Mouse (Mus musculus): Measurements from ENCODE around the gene 2310022A10Rik. TPM values are rescaled to one million over a fixed set of nuclear protein-coding genes. Genes with fewer than 3 reads are reported as not detected.

2310022A10Rik gene
- polyA plus RNA-seq (2014; fragmentation: Nextera tagmentation; extraction: Ambion mirVana): 22.4 and 24.5 TPM in 2 replicates

DNA sequence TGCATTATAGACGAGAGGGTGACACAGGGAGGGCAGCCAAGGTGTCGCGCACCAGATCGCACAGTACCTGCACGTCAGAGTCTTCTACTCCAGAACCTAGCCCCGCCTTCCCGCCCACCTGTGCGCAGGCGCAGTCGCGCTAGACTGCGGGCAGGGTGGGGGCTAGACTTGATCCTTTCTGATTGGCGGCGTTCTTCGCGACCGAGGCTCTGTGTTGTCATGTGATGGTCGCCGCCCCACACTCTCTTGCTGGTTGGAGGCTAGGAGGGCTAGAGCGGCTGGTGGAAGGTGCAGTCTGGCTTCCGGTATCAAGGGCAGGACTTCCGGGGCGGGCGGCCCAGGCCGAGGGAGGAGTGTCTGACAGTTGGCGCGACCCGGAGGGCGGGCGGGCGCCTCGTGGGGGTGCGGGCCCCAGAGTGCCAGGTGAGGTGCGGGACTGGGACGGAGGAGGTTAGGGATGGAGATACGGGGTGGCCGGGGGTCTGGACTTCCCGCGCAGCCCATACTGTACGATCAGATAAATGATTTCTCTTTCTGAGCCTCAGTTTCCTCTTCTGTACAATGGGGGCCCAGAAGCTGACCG, at the start of gene 2310022A10Rik, which contains the start of gene Pld3:
Gene 2310022A10Rik, plus strand, starts transcription at position 303 of the 583 bp plus-strand sequence.
Gene Pld3, minus strand, starts transcription at position 288 of the 583 bp plus-strand sequence.
- peak; percentile 92 for DNase-seq (ENCODE audit: low spot score)
- WGBS: 2% methylated on average over 39 of the region's 41 CpGs
- ATAC-seq (ENCODE audit: low FRiP score): peak; percentile 100
- H3K9ac ChIP-seq (ENCODE audit: low read depth, low read length): peak within 1 kb of the TSS; percentile 69
- H3K4me2 ChIP-seq (replicated peaks; ENCODE audit: low read depth, low read length): peak within 1 kb of the TSS; percentile 75
- H3K4me3 ChIP-seq (ENCODE audit: low read depth, low read length): peak within 1 kb of the TSS; percentile 61
- no peaks in the 10 kb centered on the region for H3K27me3 ChIP-seq (ENCODE audit: control insufficient read depth, insufficient read depth, low read length)
- H3K4me1 ChIP-seq (replicated peaks; ENCODE audit: control insufficient read depth, insufficient read depth, low read length): 0 out of 2 replicates have a peak, but pooled peaks cover 4% of the 10 kb centered on the region
- H3K27ac ChIP-seq (ENCODE audit: low read depth, low read length): no peak within 1 kb of the TSS
- H3K9me3 ChIP-seq (ENCODE audit: control insufficient read depth, low read length): no peaks in the 10 kb centered on the region
- H3K36me3 ChIP-seq (ENCODE audit: control insufficient read depth, insufficient read depth, low read length): no peaks in the 10 kb centered on the region

- peak; percentile 3; the same call in 1 of the 2 replicates for ATAC-seq (ENCODE audit: low FRiP score)
- Histone ChIP-seq H3K36me3 (ENCODE audit: control insufficient read depth, insufficient read depth, low read length) (no peaks in the 10 kb centered on the region), H3K4me2 (replicated peaks; ENCODE audit: low read depth, low read length) (peak overlapping the region; percentile 49), H3K9ac (ENCODE audit: low read depth, low read length) (peak overlapping the region; percentile 58; the same call in 1 of the 2 replicates), H3K4me3 (ENCODE audit: low read depth, low read length) (no peak overlapping the region), H3K27me3 (ENCODE audit: control insufficient read depth, insufficient read depth, low read length) (no peaks in the 10 kb centered on the region), H3K4me1 (replicated peaks; ENCODE audit: control insufficient read depth, insufficient read depth, low read length) (0 out of 2 replicates have a peak, but pooled peaks cover 3% of the 10 kb centered on the region), H3K27ac (ENCODE audit: low read depth, low read length) (no peak overlapping the region), H3K9me3 (ENCODE audit: control insufficient read depth, low read length) (no peaks in the 10 kb centered on the region)
- WGBS: 44% methylated on average over 9 of the region's 9 CpGs
- DNase-seq (ENCODE audit: low spot score): peak; percentile 38
Observed at GRCm38 (mm10) chr7:27506765-27507370, 46.2 kb upstream of the 2310022A10Rik start.

DNA sequence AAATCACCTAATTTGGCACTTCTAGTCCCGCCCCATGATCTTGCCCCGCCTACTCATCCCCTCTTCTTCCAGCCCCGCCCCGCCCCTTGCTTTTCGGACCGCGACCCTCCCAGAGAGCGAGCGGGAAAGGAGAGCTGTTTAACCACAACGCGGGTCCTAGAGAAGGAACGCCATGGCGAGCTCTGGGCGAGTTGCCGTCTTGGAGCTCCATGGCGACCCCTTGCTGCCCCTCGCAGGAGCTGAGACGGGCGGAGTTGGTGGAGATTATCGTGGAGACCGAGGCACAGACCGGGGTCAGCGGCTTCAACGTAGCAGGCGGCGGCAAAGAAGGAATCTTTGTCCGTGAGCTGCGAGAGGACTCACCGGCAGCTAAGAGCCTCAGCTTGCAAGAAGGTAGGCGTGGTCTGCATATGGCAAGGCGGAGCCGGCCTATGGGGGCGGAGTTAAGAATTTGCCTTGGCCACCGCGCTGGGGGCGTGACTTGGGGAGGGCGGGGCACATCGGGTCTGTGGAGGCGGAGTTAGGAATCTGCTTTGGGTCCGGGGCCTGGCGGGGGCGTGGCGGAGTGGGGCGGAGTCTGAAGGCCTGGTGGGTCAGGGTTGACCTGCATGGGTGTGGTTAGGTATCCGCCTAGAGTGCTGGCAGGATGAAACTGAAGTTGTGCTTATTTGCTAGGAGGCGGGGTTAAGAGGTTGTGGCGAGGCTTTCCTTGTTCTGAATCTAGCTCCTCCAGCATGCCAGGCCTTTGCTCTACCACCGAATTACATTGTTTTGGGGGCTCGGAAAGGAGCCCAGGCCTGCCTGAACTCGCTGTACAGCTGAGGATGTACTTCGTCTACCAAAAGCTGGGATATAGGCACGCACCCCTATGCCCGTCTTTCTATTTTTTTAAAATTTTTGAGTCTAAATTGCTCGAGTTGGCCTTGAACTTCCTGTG, 45.1 kb upstream of the 2310022A10Rik start:
- under 1% methylated on average over 52 of the region's 54 CpGs for WGBS

DNA sequence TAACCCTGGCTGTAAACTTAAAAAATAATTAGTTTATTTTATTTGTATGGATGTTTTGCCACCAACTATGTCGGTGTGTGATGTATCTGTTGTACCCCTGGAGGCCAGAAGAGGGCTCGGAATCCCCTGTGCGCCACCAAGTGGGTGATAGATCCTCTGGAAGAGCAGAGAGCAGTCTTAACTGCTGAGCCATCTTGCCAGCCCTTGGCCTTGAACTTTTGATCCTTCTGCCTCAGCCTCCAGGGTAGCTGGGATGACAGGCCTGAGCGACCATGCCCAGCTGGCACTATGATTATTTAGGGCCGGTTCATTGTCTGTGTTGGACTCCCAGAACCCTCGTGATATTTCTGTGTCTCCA, 44.4 kb upstream of the 2310022A10Rik start:
- Histone ChIP-seq H3K36me3 (ENCODE audit: control insufficient read depth, insufficient read depth, low read length) (no peaks in the 10 kb centered on the region), H3K4me2 (replicated peaks; ENCODE audit: low read depth, low read length) (peak overlapping the region; percentile 49), H3K27me3 (ENCODE audit: control insufficient read depth, insufficient read depth, low read length) (no peaks in the 10 kb centered on the region), H3K9me3 (ENCODE audit: control insufficient read depth, low read length) (no peaks in the 10 kb centered on the region), H3K9ac (ENCODE audit: low read depth, low read length) (no peak overlapping the region), H3K27ac (ENCODE audit: low read depth, low read length) (no peak overlapping the region), H3K4me1 (replicated peaks; ENCODE audit: control insufficient read depth, insufficient read depth, low read length) (0 out of 2 replicates have a peak, but pooled peaks cover 3% of the 10 kb centered on the region), H3K4me3 (ENCODE audit: low read depth, low read length) (peak overlapping the region; percentile 39; the same call in 1 of the 2 replicates)
- DNase-seq (ENCODE audit: low spot score): peak; percentile 62
- ATAC-seq (ENCODE audit: low FRiP score): peak; percentile 60
- WGBS: 24% methylated on average over 6 of the region's 6 CpGs

More for the DNA sequence above, 45.1 kb upstream of the 2310022A10Rik start:
- Histone ChIP-seq H3K27me3 (ENCODE audit: control insufficient read depth, insufficient read depth, low read length) (no peaks in the 10 kb centered on the region), H3K4me2 (replicated peaks; ENCODE audit: low read depth, low read length) (peak overlapping the region; percentile 49), H3K9ac (ENCODE audit: low read depth, low read length) (peak overlapping the region; percentile 58), H3K27ac (ENCODE audit: low read depth, low read length) (peak overlapping the region; percentile 92), H3K36me3 (ENCODE audit: control insufficient read depth, insufficient read depth, low read length) (no peaks in the 10 kb centered on the region), H3K4me1 (replicated peaks; ENCODE audit: control insufficient read depth, insufficient read depth, low read length) (0 out of 2 replicates have a peak, but pooled peaks cover 3% of the 10 kb centered on the region), H3K4me3 (ENCODE audit: low read depth, low read length) (peak overlapping the region; percentile 39), H3K9me3 (ENCODE audit: control insufficient read depth, low read length) (no peaks in the 10 kb centered on the region)
- DNase-seq (ENCODE audit: low spot score) (peak; percentile 99), ATAC-seq (ENCODE audit: low FRiP score) (peak; percentile 94)

DNA sequence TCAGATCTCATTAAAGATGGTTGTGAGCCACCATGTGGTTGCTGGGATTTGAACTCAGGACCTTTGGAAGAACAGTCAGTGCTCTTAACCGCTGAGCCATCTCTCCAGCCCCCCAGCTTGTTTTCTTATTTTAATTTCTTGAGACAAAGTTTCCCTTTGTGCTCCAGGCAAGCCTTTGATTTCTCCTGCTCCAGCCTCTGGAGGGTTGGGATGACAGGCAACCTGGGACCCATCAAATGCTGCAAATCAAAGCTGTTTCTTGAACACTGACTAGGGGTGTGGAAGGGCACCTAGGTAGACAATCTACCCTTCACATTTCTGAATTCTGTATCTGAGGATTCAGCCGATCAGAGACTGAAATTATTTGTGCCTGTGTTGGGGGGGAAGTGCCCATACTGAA, 42.2 kb upstream of the 2310022A10Rik start:
- Histone ChIP-seq H3K4me2 (replicated peaks; ENCODE audit: low read depth, low read length) (no peak overlapping the region), H3K9ac (ENCODE audit: low read depth, low read length) (no peak overlapping the region), H3K27ac (ENCODE audit: low read depth, low read length) (no peak overlapping the region), H3K27me3 (ENCODE audit: control insufficient read depth, insufficient read depth, low read length) (no peaks in the 10 kb centered on the region), H3K36me3 (ENCODE audit: control insufficient read depth, insufficient read depth, low read length) (no peaks in the 10 kb centered on the region), H3K9me3 (ENCODE audit: control insufficient read depth, low read length) (no peaks in the 10 kb centered on the region), H3K4me1 (replicated peaks; ENCODE audit: control insufficient read depth, insufficient read depth, low read length) (0 out of 2 replicates have a peak, but pooled peaks cover 3% of the 10 kb centered on the region), H3K4me3 (ENCODE audit: low read depth, low read length) (no peak overlapping the region)
- DNase-seq (ENCODE audit: low spot score): no peak
- no peak for ATAC-seq (ENCODE audit: low FRiP score)
- WGBS: 84% methylated on average over 2 of the region's 2 CpGs

DNA sequence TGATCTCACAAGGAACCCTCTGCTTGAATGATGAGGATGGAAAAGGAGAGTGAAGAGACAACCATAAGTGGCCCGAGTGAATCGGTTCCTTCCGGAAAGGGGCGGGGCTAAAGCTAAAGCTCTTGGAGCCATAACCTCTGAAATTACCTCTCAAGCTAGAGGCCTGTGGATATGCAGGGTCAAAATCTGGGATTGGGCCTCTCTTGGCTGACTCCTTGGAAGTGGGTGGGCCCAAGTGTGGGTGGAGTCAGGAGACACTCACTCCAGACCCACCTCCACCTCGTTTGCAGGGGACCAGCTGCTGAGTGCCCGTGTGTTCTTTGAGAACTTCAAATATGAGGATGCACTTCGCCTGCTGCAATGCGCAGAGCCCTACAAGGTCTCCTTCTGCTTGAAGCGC, 38.1 kb upstream of the 2310022A10Rik start:
- WGBS: 84% methylated on average over 9 of the region's 9 CpGs
- DNase-seq (ENCODE audit: low spot score) (no peak), ATAC-seq (ENCODE audit: low FRiP score) (no peak)
- Histone ChIP-seq H3K9me3 (ENCODE audit: control insufficient read depth, low read length) (no peaks in the 10 kb centered on the region), H3K4me1 (replicated peaks; ENCODE audit: control insufficient read depth, insufficient read depth, low read length) (no peaks in the 10 kb centered on the region), H3K27me3 (ENCODE audit: control insufficient read depth, insufficient read depth, low read length) (no peaks in the 10 kb centered on the region), H3K36me3 (ENCODE audit: control insufficient read depth, insufficient read depth, low read length) (no peaks in the 10 kb centered on the region), H3K27ac (ENCODE audit: low read depth, low read length) (no peak overlapping the region), H3K4me3 (ENCODE audit: low read depth, low read length) (no peak overlapping the region), H3K9ac (ENCODE audit: low read depth, low read length) (no peak overlapping the region), H3K4me2 (replicated peaks; ENCODE audit: low read depth, low read length) (no peak overlapping the region)

GRCm38 (mm10) chr7:27518314-27518713, 34.7 kb upstream of the 2310022A10Rik start:
- DNase-seq (ENCODE audit: low spot score) (no peak), ATAC-seq (ENCODE audit: low FRiP score) (no peak)
- H3K9ac ChIP-seq (ENCODE audit: low read depth, low read length): no peak overlapping the region
- H3K4me1 ChIP-seq (replicated peaks; ENCODE audit: control insufficient read depth, insufficient read depth, low read length): no peaks in the 10 kb centered on the region
- no peak overlapping the region for H3K4me3 ChIP-seq (ENCODE audit: low read depth, low read length)
- no peaks in the 10 kb centered on the region for H3K27me3 ChIP-seq (ENCODE audit: control insufficient read depth, insufficient read depth, low read length)
- H3K27ac ChIP-seq (ENCODE audit: low read depth, low read length): no peak overlapping the region
- 91% methylated on average over 9 of the region's 9 CpGs for WGBS
- no peaks in the 10 kb centered on the region for H3K36me3 ChIP-seq (ENCODE audit: control insufficient read depth, insufficient read depth, low read length)
- H3K4me2 ChIP-seq (replicated peaks; ENCODE audit: low read depth, low read length): no peak overlapping the region
- no peaks in the 10 kb centered on the region for H3K9me3 ChIP-seq (ENCODE audit: control insufficient read depth, low read length)

DNA sequence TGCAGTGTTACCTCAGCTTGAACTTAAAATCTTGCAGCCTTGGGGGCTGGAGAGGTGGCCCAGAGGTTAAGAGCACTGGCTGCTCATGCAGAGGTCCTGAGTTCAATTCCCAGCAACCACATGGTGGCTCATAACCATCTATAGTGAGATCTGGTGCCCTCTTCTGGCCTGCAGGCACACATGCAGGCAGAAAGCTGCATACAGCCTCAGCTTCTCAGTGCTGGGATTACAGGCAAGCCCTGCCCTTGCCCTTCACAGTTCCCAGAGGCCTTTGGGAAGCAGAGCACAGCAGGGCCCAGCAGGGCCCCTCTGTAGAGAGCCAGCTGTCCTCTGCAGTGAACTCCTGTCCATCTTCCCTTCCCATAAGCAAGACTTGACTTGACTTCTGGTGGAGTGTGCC, 32.9 kb upstream of the 2310022A10Rik start:
- no peak overlapping the region for H3K4me2 ChIP-seq (replicated peaks; ENCODE audit: low read depth, low read length)
- no peaks in the 10 kb centered on the region for H3K36me3 ChIP-seq (ENCODE audit: control insufficient read depth, insufficient read depth, low read length)
- H3K9ac ChIP-seq (ENCODE audit: low read depth, low read length): no peak overlapping the region
- H3K4me1 ChIP-seq (replicated peaks; ENCODE audit: control insufficient read depth, insufficient read depth, low read length): no peaks in the 10 kb centered on the region
- H3K27me3 ChIP-seq (ENCODE audit: control insufficient read depth, insufficient read depth, low read length): no peaks in the 10 kb centered on the region
- DNase-seq (ENCODE audit: low spot score) (no peak), ATAC-seq (ENCODE audit: low FRiP score) (no peak)
- H3K9me3 ChIP-seq (ENCODE audit: control insufficient read depth, low read length): no peaks in the 10 kb centered on the region
- no peak overlapping the region for H3K4me3 ChIP-seq (ENCODE audit: low read depth, low read length)
- no peak overlapping the region for H3K27ac ChIP-seq (ENCODE audit: low read depth, low read length)
